Mouse (Mus musculus): ENCODE data around the gene Zfx. TPM values are rescaled to one million over a fixed set of nuclear protein-coding genes. Genes with fewer than 3 reads are reported as not detected.

Gene Zfx
- polyA plus RNA-seq, 1 experiment from 2014 or later = 26.0 TPM

DNA sequence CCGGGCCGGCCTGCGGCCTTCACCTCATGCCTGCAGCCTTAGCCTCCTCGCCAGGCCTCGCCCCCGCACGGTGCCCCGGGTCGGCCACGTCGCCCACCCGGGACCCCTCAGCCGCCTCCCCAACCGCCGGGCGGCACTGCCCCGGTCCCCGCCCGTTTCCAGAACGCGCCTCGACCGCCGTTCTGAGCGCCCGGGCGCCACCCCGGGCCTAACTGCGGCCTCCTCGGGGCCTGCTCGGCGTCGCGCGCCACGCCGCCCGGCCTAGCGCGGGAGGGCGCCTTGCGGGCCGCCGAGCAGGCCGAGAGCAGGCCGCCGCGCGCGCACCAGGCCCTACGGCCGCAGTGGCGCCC is 818 bp downstream of the Zfx start:
- H3K4me2 ChIP-seq = peak overlapping the region; percentile 67
- H3K4me1 ChIP-seq (replicated peaks) = peaks cover 6% of the 10 kb centered on the region
- H3K9ac ChIP-seq = peak overlapping the region; percentile 88
- ATAC-seq (ENCODE audit: low FRiP score) = peak; percentile 80
- peaks cover 67% of the 10 kb centered on the region for H3K27me3 ChIP-seq
- peak overlapping the region; percentile 99 for H3K27ac ChIP-seq
- H3K4me3 ChIP-seq = peak overlapping the region; percentile 58
- no peaks in the 10 kb centered on the region for H3K36me3 ChIP-seq
- WGBS = 24% methylated on average over 36 of the region's 53 CpGs
- no peaks in the 10 kb centered on the region for H3K9me3 ChIP-seq

- H3K4me1 ChIP-seq (replicated peaks) = peaks cover 6% of the 10 kb centered on the region
- H3K36me3 ChIP-seq = no peaks in the 10 kb centered on the region
- H3K4me2 ChIP-seq = peak overlapping the region; percentile 67
- H3K4me3 ChIP-seq = peak overlapping the region; percentile 58
- ATAC-seq (ENCODE audit: low FRiP score) = peak; percentile 90
- WGBS = 13% methylated on average over 32 of the region's 65 CpGs
- H3K27ac ChIP-seq = peak overlapping the region; percentile 99
- no peaks in the 10 kb centered on the region for H3K9me3 ChIP-seq
- H3K9ac ChIP-seq = peak overlapping the region; percentile 88
- peaks cover 64% of the 10 kb centered on the region for H3K27me3 ChIP-seq
Measured at GRCm38 (mm10) chrX:94121866-94122708, 1.4 kb downstream of the Zfx start.

DNA sequence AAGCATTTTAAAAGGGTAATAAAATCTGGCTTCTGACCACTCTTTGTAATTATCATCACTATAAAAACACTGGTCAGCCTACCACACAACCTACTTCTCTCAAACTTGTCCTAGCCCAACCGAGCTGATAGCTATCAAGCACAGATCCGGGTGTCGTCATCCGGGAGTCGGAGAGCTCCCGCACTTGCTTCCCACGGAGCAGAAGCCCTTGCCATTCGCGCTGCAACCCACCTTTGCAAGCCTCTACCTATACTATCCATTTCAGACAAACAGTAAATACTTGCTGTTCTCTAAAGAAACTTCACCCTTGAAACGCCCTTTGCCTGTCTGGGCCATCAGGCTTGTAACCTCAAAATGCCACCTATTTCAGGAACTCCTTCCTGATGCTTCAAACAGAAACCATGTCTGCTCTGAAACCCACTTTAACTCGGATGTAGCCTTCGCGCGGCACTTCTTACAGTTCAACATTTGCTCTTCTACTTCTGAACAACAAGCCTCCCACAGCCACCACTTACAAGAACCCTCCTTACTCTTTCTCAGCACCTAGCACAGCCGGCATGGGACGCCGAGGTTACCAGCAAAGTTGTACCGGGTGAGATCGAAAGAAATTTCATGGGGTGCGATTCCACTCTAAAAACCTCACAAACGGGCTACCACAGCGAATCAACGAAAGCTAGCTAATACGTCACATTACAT is 2.2 kb downstream of the Zfx start:
- peak overlapping the region; percentile 88 for H3K9ac ChIP-seq
- H3K4me1 ChIP-seq (replicated peaks) = peaks cover 6% of the 10 kb centered on the region
- H3K36me3 ChIP-seq = no peaks in the 10 kb centered on the region
- peak overlapping the region; percentile 99 for H3K27ac ChIP-seq
- no peak for ATAC-seq (ENCODE audit: low FRiP score)
- 18% methylated on average over 24 of the region's 24 CpGs for WGBS
- H3K4me3 ChIP-seq = peak overlapping the region; percentile 58
- H3K9me3 ChIP-seq = no peaks in the 10 kb centered on the region
- peaks cover 63% of the 10 kb centered on the region for H3K27me3 ChIP-seq
- peak overlapping the region; percentile 67 for H3K4me2 ChIP-seq

- Histone ChIP-seq H3K4me1 (replicated peaks) (peaks cover 6% of the 10 kb centered on the region), H3K36me3 (no peaks in the 10 kb centered on the region), H3K27me3 (peaks cover 61% of the 10 kb centered on the region), H3K9me3 (no peaks in the 10 kb centered on the region), H3K4me3 (no peak overlapping the region), H3K4me2 (no peak overlapping the region), H3K27ac (no peak overlapping the region), H3K9ac (no peak overlapping the region)
- ATAC-seq (ENCODE audit: low FRiP score) = no peak
Measured at GRCm38 (mm10) chrX:94118350-94118749, 5.2 kb downstream of the Zfx start.

DNA sequence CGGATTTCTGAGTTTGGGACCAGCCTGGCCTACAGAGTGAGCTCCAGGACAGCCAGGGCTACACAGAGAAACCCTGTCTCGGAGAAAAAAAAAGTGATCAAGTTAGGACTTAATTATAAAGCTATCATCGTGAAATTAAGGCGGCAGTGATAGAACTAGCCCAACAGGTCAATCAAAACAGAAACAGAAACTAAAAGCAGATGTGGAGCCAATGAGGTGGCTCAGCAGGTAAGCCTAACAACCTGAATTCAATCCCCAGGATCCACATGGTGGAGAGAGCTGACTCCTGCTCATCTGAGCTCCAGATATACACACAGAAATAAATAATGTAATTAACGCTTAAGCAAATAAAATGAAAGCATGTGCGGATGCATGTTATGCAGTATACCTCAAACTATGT is 7.6 kb downstream of the Zfx start:
- peaks cover 6% of the 10 kb centered on the region for H3K4me1 ChIP-seq (replicated peaks)
- H3K27me3 ChIP-seq = peaks cover 48% of the 10 kb centered on the region; the same call in 1 of the 2 replicates
- WGBS = 86% methylated on average over 6 of the region's 6 CpGs
- H3K9me3 ChIP-seq = no peaks in the 10 kb centered on the region
- no peak overlapping the region for H3K4me3 ChIP-seq
- ATAC-seq (ENCODE audit: low FRiP score) = no peak
- H3K27ac ChIP-seq = no peak overlapping the region
- no peak overlapping the region for H3K9ac ChIP-seq
- H3K36me3 ChIP-seq = no peaks in the 10 kb centered on the region
- no peak overlapping the region for H3K4me2 ChIP-seq

GRCm38 (mm10) chrX:94105964-94106363 is 17.5 kb downstream of the Zfx start:
- Histone ChIP-seq H3K36me3 (no peaks in the 10 kb centered on the region), H3K4me3 (no peak overlapping the region), H3K27ac (no peak overlapping the region), H3K27me3 (peaks cover 45% of the 10 kb centered on the region), H3K9me3 (no peaks in the 10 kb centered on the region), H3K4me2 (no peak overlapping the region), H3K4me1 (replicated peaks) (no peaks in the 10 kb centered on the region), H3K9ac (no peak overlapping the region)
- ATAC-seq (ENCODE audit: low FRiP score) = no peak
- 69% methylated on average over 2 of the region's 2 CpGs for WGBS

- Histone ChIP-seq H3K9ac (no peak overlapping the region), H3K4me3 (no peak overlapping the region), H3K9me3 (no peaks in the 10 kb centered on the region), H3K36me3 (peaks cover 10% of the 10 kb centered on the region), H3K4me1 (replicated peaks) (no peaks in the 10 kb centered on the region), H3K27me3 (peaks cover 44% of the 10 kb centered on the region; the same call in 1 of the 2 replicates), H3K4me2 (no peak overlapping the region), H3K27ac (no peak overlapping the region)
- ATAC-seq (ENCODE audit: low FRiP score) = no peak
Measured at GRCm38 (mm10) chrX:94102938-94103337, 20.6 kb downstream of the Zfx start.

- ATAC-seq (ENCODE audit: low FRiP score) = no peak
- H3K9ac ChIP-seq = no peak overlapping the region
- H3K4me1 ChIP-seq (replicated peaks) = no peaks in the 10 kb centered on the region
- no peak overlapping the region for H3K27ac ChIP-seq
- H3K4me3 ChIP-seq = no peak overlapping the region
- peaks cover 50% of the 10 kb centered on the region; the same call in 1 of the 2 replicates for H3K27me3 ChIP-seq
- WGBS = 72% methylated on average over 1 of the region's 1 CpGs
- H3K9me3 ChIP-seq = no peaks in the 10 kb centered on the region
- peaks cover 15% of the 10 kb centered on the region for H3K36me3 ChIP-seq
- H3K4me2 ChIP-seq = no peak overlapping the region
Measured at GRCm38 (mm10) chrX:94100561-94100960, 22.9 kb downstream of the Zfx start.

GRCm38 (mm10) chrX:94091001-94091400 is 32.5 kb downstream of the Zfx start:
- H3K27ac ChIP-seq = no peak overlapping the region
- ATAC-seq (ENCODE audit: low FRiP score) = no peak
- H3K36me3 ChIP-seq = no peaks in the 10 kb centered on the region
- no peak overlapping the region for H3K4me3 ChIP-seq
- H3K4me1 ChIP-seq (replicated peaks) = no peaks in the 10 kb centered on the region
- H3K27me3 ChIP-seq = peaks cover 42% of the 10 kb centered on the region
- no peaks in the 10 kb centered on the region for H3K9me3 ChIP-seq
- no peak overlapping the region for H3K4me2 ChIP-seq
- WGBS = 86% methylated on average over 2 of the region's 2 CpGs
- no peak overlapping the region for H3K9ac ChIP-seq

DNA sequence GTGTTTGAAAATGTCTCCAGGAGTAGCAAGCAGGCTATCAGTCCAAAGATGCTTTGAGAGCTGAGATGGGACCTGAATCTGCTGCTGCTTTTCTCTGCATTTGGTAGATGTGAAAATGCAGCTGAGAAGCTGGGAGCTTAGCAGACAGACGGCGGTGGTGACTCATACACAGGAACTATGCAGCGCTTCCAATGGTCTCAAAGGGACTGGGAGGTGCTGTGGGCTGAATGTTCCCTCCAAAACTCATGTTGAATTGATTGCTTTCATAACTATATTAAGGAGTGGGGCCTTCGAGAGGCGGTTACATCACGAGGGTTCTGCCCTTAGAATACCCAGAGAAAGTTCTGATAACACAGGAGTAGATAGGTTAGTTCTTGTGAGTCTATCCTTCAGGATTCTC is 62.3 kb downstream of the Zfx start:
- no peak for ATAC-seq (ENCODE audit: low FRiP score)
- Histone ChIP-seq H3K9ac (no peak overlapping the region), H3K4me2 (no peak overlapping the region), H3K27me3 (peaks cover 65% of the 10 kb centered on the region), H3K9me3 (no peaks in the 10 kb centered on the region), H3K4me3 (no peak overlapping the region), H3K36me3 (no peaks in the 10 kb centered on the region), H3K4me1 (replicated peaks) (no peaks in the 10 kb centered on the region), H3K27ac (no peak overlapping the region)
- 60% methylated on average over 6 of the region's 6 CpGs for WGBS

DNA sequence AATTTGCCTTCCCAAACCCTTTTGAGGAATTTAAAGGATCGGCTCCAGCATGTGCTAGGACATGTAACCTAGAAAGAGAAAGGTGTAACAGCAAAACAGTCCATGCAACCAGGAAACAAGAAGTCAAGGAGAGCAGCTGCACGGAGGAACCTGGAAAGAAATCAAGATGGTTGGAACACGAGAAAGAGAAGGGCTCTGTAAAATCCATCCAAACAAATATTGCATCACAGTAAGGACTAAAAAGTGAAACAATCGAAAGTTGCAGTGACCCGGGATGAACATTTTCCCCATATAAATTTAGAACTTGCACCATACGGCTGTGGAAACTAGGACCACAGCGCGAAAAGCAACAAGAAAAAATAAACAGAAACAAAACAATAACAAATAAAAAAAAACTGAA is 62.8 kb downstream of the Zfx start:
- H3K27me3 ChIP-seq = peaks cover 61% of the 10 kb centered on the region
- ATAC-seq (ENCODE audit: low FRiP score) = no peak
- H3K9me3 ChIP-seq = no peaks in the 10 kb centered on the region
- no peak overlapping the region for H3K9ac ChIP-seq
- 79% methylated on average over 8 of the region's 8 CpGs for WGBS
- H3K4me1 ChIP-seq (replicated peaks) = no peaks in the 10 kb centered on the region
- no peak overlapping the region for H3K4me3 ChIP-seq
- H3K27ac ChIP-seq = no peak overlapping the region
- no peaks in the 10 kb centered on the region for H3K36me3 ChIP-seq
- H3K4me2 ChIP-seq = no peak overlapping the region

- peaks cover 64% of the 10 kb centered on the region; the same call in 1 of the 2 replicates for H3K27me3 ChIP-seq
- no peak for ATAC-seq (ENCODE audit: low FRiP score)
- WGBS = 33% methylated on average over 6 of the region's 6 CpGs
- H3K4me2 ChIP-seq = no peak overlapping the region
- H3K9me3 ChIP-seq = no peaks in the 10 kb centered on the region
- H3K4me1 ChIP-seq (replicated peaks) = no peaks in the 10 kb centered on the region
- H3K4me3 ChIP-seq = no peak overlapping the region
- no peaks in the 10 kb centered on the region for H3K36me3 ChIP-seq
- H3K9ac ChIP-seq = no peak overlapping the region
- no peak overlapping the region for H3K27ac ChIP-seq
Measured at GRCm38 (mm10) chrX:94058748-94059147, 64.8 kb downstream of the Zfx start.

DNA sequence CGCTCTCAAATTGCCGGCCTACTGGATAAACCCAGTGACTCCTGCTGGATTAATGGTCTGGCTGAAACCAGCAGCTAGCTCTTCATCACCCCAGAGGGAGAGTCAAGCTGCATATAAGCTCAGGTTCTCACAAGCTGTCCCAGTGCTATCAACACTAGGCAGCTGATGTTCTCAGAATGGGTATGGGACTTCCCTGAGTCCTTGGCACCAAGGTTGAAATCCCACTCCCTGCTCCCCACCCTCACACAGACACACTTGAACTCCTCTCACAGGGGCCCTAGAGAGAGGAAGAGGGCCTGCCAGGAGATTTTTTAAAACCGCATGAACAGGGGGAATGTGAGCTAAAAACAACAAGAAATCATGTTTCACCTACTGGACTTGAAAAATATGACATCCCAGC is 74.5 kb downstream of the Zfx start:
- Histone ChIP-seq H3K4me2 (no peak overlapping the region), H3K27me3 (peaks cover 33% of the 10 kb centered on the region), H3K27ac (no peak overlapping the region), H3K9ac (no peak overlapping the region), H3K9me3 (no peaks in the 10 kb centered on the region), H3K4me1 (replicated peaks) (no peaks in the 10 kb centered on the region), H3K36me3 (no peaks in the 10 kb centered on the region), H3K4me3 (no peak overlapping the region)
- ATAC-seq (ENCODE audit: low FRiP score) = no peak
- WGBS = 81% methylated on average over 3 of the region's 3 CpGs

All from hindbrain, embryonic 13.5 days (tissue).